Mouse (Mus musculus) kidney, adult 18-20 months (tissue): Measurements from ENCODE around the gene Stradb.
A peak's percentile ranks its signal among the peaks of the same experiment; 100 is the strongest.
"Not testable (repeated sequence)": the region's sequence is repeated elsewhere in the genome, so short reads cannot be mapped to it uniquely, and the experiment has no call there.

Experiments used
- DNase-seq: peaks from one replicate; pipeline ENCODE4 v3.0.0; 2021

Gene Stradb

GRCm38 (mm10) chr1:58973366-58974221 lies at the start of gene Stradb, which contains the start of gene Trak2:
Stradb (plus strand) TSS chr1:58973522.
Trak2 (minus strand) TSS chr1:58973430.
- peak; percentile 98 for DNase-seq

- no peak for DNase-seq
Measured at GRCm38 (mm10) chr1:58926664-58927063, 46.7 kb upstream of the Stradb start.

- no peak for DNase-seq
Measured at GRCm38 (mm10) chr1:58936746-58937605, 36.3 kb upstream of the Stradb start.

GRCm38 (mm10) chr1:58937606-58938099 lies 35.7 kb upstream of the Stradb start:
- DNase-seq: no peak

GRCm38 (mm10) chr1:58945523-58945922 lies 27.8 kb upstream of the Stradb start:
- peak; percentile 43 for DNase-seq

- DNase-seq: peak; percentile 25
Measured at GRCm38 (mm10) chr1:58945960-58946670, 27.2 kb upstream of the Stradb start.

- no peak for DNase-seq
Measured at GRCm38 (mm10) chr1:58946718-58947117, 26.6 kb upstream of the Stradb start.

GRCm38 (mm10) chr1:58949561-58950106 lies 23.7 kb upstream of the Stradb start:
- DNase-seq: no peak

GRCm38 (mm10) chr1:58950899-58951648 lies 22.2 kb upstream of the Stradb start:
- peak; percentile 80 for DNase-seq

GRCm38 (mm10) chr1:58951841-58952240 lies 21.5 kb upstream of the Stradb start:
- DNase-seq: peak; percentile 35

- no peak for DNase-seq
Measured at GRCm38 (mm10) chr1:58952526-58952925, 20.8 kb upstream of the Stradb start.

GRCm38 (mm10) chr1:58952997-58953396 lies 20.3 kb upstream of the Stradb start:
- no peak for DNase-seq

GRCm38 (mm10) chr1:58953686-58954434 lies 19.5 kb upstream of the Stradb start:
- DNase-seq: no peak

- no peak for DNase-seq
Measured at GRCm38 (mm10) chr1:58954578-58955410, 18.5 kb upstream of the Stradb start.

- no peak for DNase-seq
Measured at GRCm38 (mm10) chr1:58955716-58956115, 17.6 kb upstream of the Stradb start.

- peak; percentile 29 for DNase-seq
Measured at GRCm38 (mm10) chr1:58956229-58956628, 17.1 kb upstream of the Stradb start.

- no peak for DNase-seq
Measured at GRCm38 (mm10) chr1:58957931-58958330, 15.4 kb upstream of the Stradb start.

- not testable (repeated sequence) for DNase-seq
Measured at GRCm38 (mm10) chr1:58958789-58959526, 14.4 kb upstream of the Stradb start.

GRCm38 (mm10) chr1:58959682-58960081 lies 13.6 kb upstream of the Stradb start:
- no peak for DNase-seq
